Mouse (Mus musculus) megakaryocyte progenitor cell, adult 5-6 weeks (primary cell): ENCODE results near the gene Gm3435. TPM values are rescaled to one million over a fixed set of nuclear protein-coding genes. Genes with fewer than 3 reads are reported as not detected.
"Not testable (repeated sequence)": the region's sequence is repeated elsewhere in the genome, so short reads cannot be mapped to it uniquely, and the experiment has no call there.

Experiments
- ATAC-seq: replicated peaks from 2 replicates; pipeline ENCODE4 v1.8.0; 2016; ENCODE audit warnings: mild to moderate bottlenecking, moderate TSS enrichment, inconsistent platforms; ENCODE audit not compliant: poor library complexity
- total RNA-seq, 2 experiments: library from RNA; stranded (forward) in 1 of 2; stranded (reverse) in 1 of 2; fragments of 157-497, 149-512 nt in 1 of 2; fragments of 200-1000 nt in 1 of 2; gene quantifications; 2 replicates each; pipeline versions ENCODE4 v1.2.3 to v1.2.4; 2015 to 2017

The Gm3435 gene
- total RNA-seq, 2 experiments from 2014 or later: 2.0 to 4.3 TPM

- ATAC-seq: peak; percentile 74
These were observed 21.4 kb downstream of the Gm3435 start for GRCm38 (mm10) chr17:15031414-15031813.

- peak; percentile 73 for ATAC-seq
These were observed 30.5 kb downstream of the Gm3435 start for GRCm38 (mm10) chr17:15040455-15040854.

- ATAC-seq: peak; percentile 92
These were observed 31.3 kb downstream of the Gm3435 start, which contains the start of the genes Ermard, Tcte3 and Gm3448 for GRCm38 (mm10) chr17:15041175-15041729. Gene Ermard (plus strand): TSS chr17:15041208. Gene Tcte3 (minus strand): TSS chr17:15041488. Gene Gm3448 (minus strand): TSS chr17:15041537.

GRCm38 (mm10) chr17:15050338-15050737 is 40.4 kb downstream of the Gm3435 start:
- ATAC-seq: peak; percentile 30; the same call in 1 of the 2 replicates

GRCm38 (mm10) chr17:15052766-15053165 is 42.8 kb downstream of the Gm3435 start:
- peak; percentile 94 for ATAC-seq

- ATAC-seq: peak; percentile 63
These were observed 43.3 kb downstream of the Gm3435 start for GRCm38 (mm10) chr17:15053183-15053828.

- not testable (repeated sequence) for ATAC-seq
These were observed 43.8 kb downstream of the Gm3435 start for GRCm38 (mm10) chr17:15053829-15054200.

GRCm38 (mm10) chr17:15055925-15056324 is 45.9 kb downstream of the Gm3435 start:
- no peak for ATAC-seq

- no peak for ATAC-seq
These were observed 48.2 kb downstream of the Gm3435 start for GRCm38 (mm10) chr17:15058161-15058591.

GRCm38 (mm10) chr17:15059646-15060045 is 49.7 kb downstream of the Gm3435 start:
- no peak for ATAC-seq

- no peak for ATAC-seq
These were observed 50.4 kb downstream of the Gm3435 start for GRCm38 (mm10) chr17:15060356-15060755.

- ATAC-seq: peak; percentile 88
These were observed 55.5 kb downstream of the Gm3435 start for GRCm38 (mm10) chr17:15065391-15066024.

- ATAC-seq: no peak
These were observed 56.1 kb downstream of the Gm3435 start for GRCm38 (mm10) chr17:15066066-15066465.

- no peak for ATAC-seq
These were observed 56.9 kb downstream of the Gm3435 start for GRCm38 (mm10) chr17:15066911-15067310.

GRCm38 (mm10) chr17:15068040-15068792 is 58.2 kb downstream of the Gm3435 start:
- no peak for ATAC-seq

- ATAC-seq: no peak
These were observed 59.1 kb downstream of the Gm3435 start for GRCm38 (mm10) chr17:15069124-15069523.

Other genes with a start within 250 kb of the Gm3435 start
- gene Wdr27, start 67.0 kb upstream of the Gm3435 start, total RNA-seq (2015): 0.51 and 1.3 TPM in 2 replicates
- gene Wdr27, start 67.0 kb upstream of the Gm3435 start, total RNA-seq (2017): 0.37 TPM in 1 of 2 replicates, not detected in the other
- 11.0 and 13.0 TPM in 2 replicates for gene 1600012H06Rik, start 67.0 kb upstream of the Gm3435 start, total RNA-seq (2015)
- gene 1600012H06Rik, start 67.0 kb upstream of the Gm3435 start, total RNA-seq (2017): 9.5 and 12.2 TPM in 2 replicates
- 204 and 222 TPM in 2 replicates for gene Phf10, start 48.9 kb upstream of the Gm3435 start, total RNA-seq (2015)
- gene Phf10, start 48.9 kb upstream of the Gm3435 start, total RNA-seq (2017): 73.0 and 85.0 TPM in 2 replicates
- 3.7 and 4.0 TPM in 2 replicates for gene 9030025P20Rik, start 31.7 kb upstream of the Gm3435 start, total RNA-seq (2015)
- gene 9030025P20Rik, start 31.7 kb upstream of the Gm3435 start, total RNA-seq (2017): 4.7 and 7.6 TPM in 2 replicates
- 0.24 and 0.52 TPM in 2 replicates for gene Gm3417, start 31.4 kb upstream of the Gm3435 start, total RNA-seq (2015)
- gene Gm3417, start 31.4 kb upstream of the Gm3435 start, total RNA-seq (2017): 1.1 TPM in 1 of 2 replicates, not detected in the other
- gene Ermard, start 31.0 kb downstream of the Gm3435 start, total RNA-seq (2015): 57.6 and 71.7 TPM in 2 replicates
- gene Ermard, start 31.0 kb downstream of the Gm3435 start, total RNA-seq (2017): 24.2 and 39.0 TPM in 2 replicates
- gene Tcte3, start 31.3 kb downstream of the Gm3435 start, total RNA-seq (2015): 1.0 and 1.9 TPM in 2 replicates
- gene Tcte3, start 31.3 kb downstream of the Gm3435 start, total RNA-seq (2017): 0.33 TPM in 1 of 2 replicates, not detected in the other
- 10.1 and 11.6 TPM in 2 replicates for gene Gm3448, start 31.4 kb downstream of the Gm3435 start, total RNA-seq (2015)
- gene Gm3448, start 31.4 kb downstream of the Gm3435 start, total RNA-seq (2017): 15.4 and 16.3 TPM in 2 replicates